9 mouse cellular contexts compared by ENCODE assay signal in genomic region chr9:56869552-56869951, GRCm38 (mm10). TPM values are rescaled to one million over a fixed set of nuclear protein-coding genes. Genes with fewer than 3 reads are reported as not detected.
DNase-seq lines count a peak whose midpoint lies in the region; ATAC-seq and TF ChIP-seq lines count a peak whose summit lies in the region.
"Had no signal": no experiment of that assay in that cellular context is flagged by ENCODE, and none has a peak within 500 bp of the region (broad histone marks: within the 10 kb centered on the region; RNA-seq: fewer than 3 reads in every experiment).

No protein-coding gene starts in this region.

- H3K4me3 ChIP-seq in intestine, embryonic 16.5 days (ENCODE audit: low read length): no peak overlapping the region
- no peak overlapping the region for H3K4me3 ChIP-seq in intestine, postnatal 0 days (ENCODE audit: low read depth, low read length)
- no peak overlapping the region for H3K4me3 ChIP-seq in liver, postnatal 0 days (ENCODE audit: low read depth, low read length)
- H3K4me3 ChIP-seq: erythroblast, embryonic 14.5 days had no signal

- ATAC-seq in intestine, embryonic 16.5 days: no peak
- ATAC-seq in intestine, postnatal 0 days: no peak
- ATAC-seq in liver, postnatal 0 days: no peak

- H3K9ac ChIP-seq in intestine, embryonic 16.5 days (ENCODE audit: low read depth, low read length): no peak overlapping the region
- H3K9ac ChIP-seq in intestine, postnatal 0 days (ENCODE audit: low read depth, low read length): no peak overlapping the region
- H3K9ac ChIP-seq in liver, postnatal 0 days (replicated peaks): no peak overlapping the region

- H3K4me1 ChIP-seq in intestine, embryonic 16.5 days (ENCODE audit: control insufficient read depth, insufficient read depth, low read length): peaks cover 64% of the 10 kb centered on the region
- H3K4me1 ChIP-seq in intestine, postnatal 0 days (replicated peaks; ENCODE audit: control insufficient read depth, insufficient read depth, low read length): 0 out of 2 replicates have a peak, but pooled peaks cover 3% of the 10 kb centered on the region
- no peaks in the 10 kb centered on the region for H3K4me1 ChIP-seq in liver, postnatal 0 days (ENCODE audit: insufficient read depth)

- no peaks in the 10 kb centered on the region for H3K9me3 ChIP-seq in intestine, embryonic 16.5 days (ENCODE audit: control insufficient read depth, low read length)
- no peaks in the 10 kb centered on the region for H3K9me3 ChIP-seq in intestine, postnatal 0 days (ENCODE audit: control insufficient read depth)
- H3K9me3 ChIP-seq in liver, postnatal 0 days (ENCODE audit: low read length): no peaks in the 10 kb centered on the region

- 74% methylated on average over 13 of the region's 13 CpGs for WGBS in intestine, embryonic 16.5 days
- WGBS in intestine, postnatal 0 days: 75% methylated on average over 13 of the region's 13 CpGs
- WGBS in liver, postnatal 0 days (ENCODE audit: insufficient replicate concordance): 76% methylated on average over 13 of the region's 13 CpGs

- peak; percentile 49 to 50 for DNase-seq in frontal cortex, postnatal 25 days (ENCODE audit: low spot score in 2 of 2)
- peak; percentile 91 to 95 for DNase-seq in kidney, postnatal 25 days
- DNase-seq in right cerebral cortex, postnatal 10 days (ENCODE audit: low spot score in 2 of 2): peak; percentile 77
- DNase-seq in urinary bladder, adult 18-20 months (ENCODE audit: low spot score in 2 of 2): no peak
- no peak for DNase-seq in liver, postnatal 0 days

- H3K36me3 ChIP-seq in intestine, embryonic 16.5 days (ENCODE audit: control insufficient read depth, insufficient read depth, low read length): no peaks in the 10 kb centered on the region
- H3K36me3 ChIP-seq in intestine, postnatal 0 days (ENCODE audit: control insufficient read depth, insufficient read depth): no peaks in the 10 kb centered on the region
- no peaks in the 10 kb centered on the region for H3K36me3 ChIP-seq in liver, postnatal 0 days (replicated peaks; ENCODE audit: insufficient read depth, low read length)

- TF ChIP-seq EP300 in liver, postnatal 0 days (IDR thresholded peaks at IDR 0.05; ENCODE audit: low read depth): no peak

- no peak overlapping the region for H3K4me2 ChIP-seq in intestine, embryonic 16.5 days (ENCODE audit: low read depth, low read length)
- no peak overlapping the region for H3K4me2 ChIP-seq in intestine, postnatal 0 days (replicated peaks; ENCODE audit: low read depth)
- H3K4me2 ChIP-seq in liver, postnatal 0 days (ENCODE audit: low read depth, low read length): no peak overlapping the region
- H3K4me2 ChIP-seq: midbrain, embryonic 11.5 days had no signal

- TF ChIP-seq CTCF in intestine, postnatal 0 days (IDR thresholded peaks at IDR 0.05; ENCODE audit: low read depth): no peak
- no peak for TF ChIP-seq CTCF in liver, postnatal 0 days (IDR thresholded peaks at IDR 0.05; ENCODE audit: low read depth)

- H3K27ac ChIP-seq in intestine, embryonic 16.5 days (ENCODE audit: low read length): peak overlapping the region; percentile 29
- no peak overlapping the region for H3K27ac ChIP-seq in intestine, postnatal 0 days (ENCODE audit: low read depth, low read length)
- no peak overlapping the region for H3K27ac ChIP-seq in liver, postnatal 0 days (ENCODE audit: low read depth)

- H3K27me3 ChIP-seq in intestine, embryonic 16.5 days (replicated peaks; ENCODE audit: control insufficient read depth, insufficient read depth, low read length): no peaks in the 10 kb centered on the region
- H3K27me3 ChIP-seq in intestine, postnatal 0 days (replicated peaks; ENCODE audit: control insufficient read depth, insufficient read depth, low read length): no peaks in the 10 kb centered on the region; the same call in 1 of the 2 replicates
- H3K27me3 ChIP-seq in liver, postnatal 0 days (ENCODE audit: insufficient read depth, low read length): peaks cover 11% of the 10 kb centered on the region; the same call in 1 of the 2 replicates

RNA-seq across cellular contexts. Expression of gene Cspg4, which starts 4.7 kb away (rescaled TPM):
- 17.4 and 18.2 TPM in 2 replicates for polyA plus RNA-seq in intestine, embryonic 16.5 days (2015; fragmentation: Nextera tagmentation; extraction: Ambion mirVana)
- polyA plus RNA-seq in intestine, postnatal 0 days (2015; fragmentation: Nextera tagmentation; extraction: Ambion mirVana): 8.2 and 8.5 TPM in 2 replicates
- polyA plus RNA-seq in liver, postnatal 0 days (2015; fragmentation: Nextera tagmentation; extraction: Ambion mirVana): 0.13 and 0.20 TPM in 2 replicates
- polyA plus RNA-seq: erythroblast, embryonic 14.5 days had no signal

RNA-seq across cellular contexts. Expression of gene Odf3l1, which starts 5.1 kb away (rescaled TPM):
- polyA plus RNA-seq in intestine, embryonic 16.5 days (2015; fragmentation: Nextera tagmentation; extraction: Ambion mirVana): 1.4 and 1.5 TPM in 2 replicates
- 0.70 and 0.97 TPM in 2 replicates for polyA plus RNA-seq in intestine, postnatal 0 days (2015; fragmentation: Nextera tagmentation; extraction: Ambion mirVana)
- not detected in 2 replicates for polyA plus RNA-seq in liver, postnatal 0 days (2015; fragmentation: Nextera tagmentation; extraction: Ambion mirVana)
- polyA plus RNA-seq: erythroblast, embryonic 14.5 days; midbrain, embryonic 11.5 days had no signal

RNA-seq across cellular contexts. Expression of gene Snx33, which starts 58.6 kb away (rescaled TPM):
- polyA plus RNA-seq in intestine, embryonic 16.5 days (2015; fragmentation: Nextera tagmentation; extraction: Ambion mirVana): 4.8 and 5.2 TPM in 2 replicates
- 2.0 and 2.5 TPM in 2 replicates for polyA plus RNA-seq in intestine, postnatal 0 days (2015; fragmentation: Nextera tagmentation; extraction: Ambion mirVana)
- 1.6 and 1.8 TPM in 2 replicates for polyA plus RNA-seq in liver, postnatal 0 days (2015; fragmentation: Nextera tagmentation; extraction: Ambion mirVana)
- polyA plus RNA-seq: erythroblast, embryonic 14.5 days had no signal

Comparison
In these comparisons a context has a peak if more than half of its experiments do, and no peak if none do; other contexts are left out.
1. DNase-seq: peak in frontal cortex, postnatal 25 days (2 of 2), kidney, postnatal 25 days (2 of 2) and right cerebral cortex, postnatal 10 days (2 of 2); none in urinary bladder, adult 18-20 months (0 of 2) and liver, postnatal 0 days (single experiment).